Mouse (Mus musculus): ENCODE results near the gene Rpusd1. TPM values are rescaled to one million over a fixed set of nuclear protein-coding genes. Genes with fewer than 3 reads are reported as not detected.

Rpusd1 gene
- 13.0 TPM for polyA plus RNA-seq (2012; fragmentation: generic; extraction: Trizol)

GRCm38 (mm10) chr17:25727265-25728008, at the start of gene Rpusd1, which contains the start of gene Chtf18:
Gene Rpusd1, plus strand, starts transcription at chr17:25727670.
Gene Chtf18, minus strand, starts transcription at chr17:25727419.
- no peaks in the 10 kb centered on the region for H3K27me3 ChIP-seq (ENCODE audit: control insufficient read depth, insufficient read depth, insufficient read length)
- peaks cover 5% of the 10 kb centered on the region for H3K79me2 ChIP-seq (ENCODE audit: control insufficient read depth, insufficient read depth)
- H3ac ChIP-seq (ENCODE audit: control insufficient read depth, insufficient read length): peak within 1 kb of the TSS; percentile 4
- H3K36me3 ChIP-seq (ENCODE audit: control insufficient read depth, insufficient read depth): no peaks in the 10 kb centered on the region
- peak within 1 kb of the TSS; percentile 92 for H3K4me2 ChIP-seq (ENCODE audit: low read depth)
- TF ChIP-seq MYOD1 (IDR thresholded peaks at IDR 0.05; ENCODE audit: control insufficient read depth in 1 of 3, insufficient read length in 2 of 3, low read depth in 2 of 3) (no peak), SRF (IDR thresholded peaks at IDR 0.05; ENCODE audit: control insufficient read depth, insufficient read length, low read depth) (no peak), POLR2AphosphoS2 (IDR thresholded peaks at IDR 0.05; ENCODE audit: insufficient read length, low read depth) (peak; percentile 71), TCF12 (IDR thresholded peaks at IDR 0.05; ENCODE audit: insufficient read depth, poor library complexity, severe bottlenecking) (no peak), CEBPB (IDR thresholded peaks at IDR 0.05; ENCODE audit: insufficient read depth, poor library complexity, severe bottlenecking) (no peak), USF1 (IDR thresholded peaks at IDR 0.05; ENCODE audit: low read depth) (no peak), REST (IDR thresholded peaks at IDR 0.05; ENCODE audit: insufficient read depth, insufficient read length) (no peak), E2F4 (IDR thresholded peaks at IDR 0.05; ENCODE audit: insufficient read depth) (peak; percentile 93), TCF3 (IDR thresholded peaks at IDR 0.05; ENCODE audit: insufficient read length, low read depth) (no peak), MAX (IDR thresholded peaks at IDR 0.05; ENCODE audit: low read depth) (no peak), POLR2A (IDR thresholded peaks at IDR 0.05; ENCODE audit: insufficient read length, low read depth) (peak; percentile 84), MYOG (IDR thresholded peaks at IDR 0.05; ENCODE audit: control insufficient read depth in 1 of 3, insufficient read depth in 1 of 3, insufficient read length in 2 of 3, low read depth in 2 of 3) (no peak)
- H3K4me3 ChIP-seq: peak within 1 kb of the TSS; percentile 42

- Histone ChIP-seq H3ac (ENCODE audit: control insufficient read depth, insufficient read length) (no peak overlapping the region), H3K4me3 (no peak overlapping the region), H3K27me3 (ENCODE audit: control insufficient read depth, insufficient read depth, insufficient read length) (peaks cover 9% of the 10 kb centered on the region), H3K79me2 (ENCODE audit: control insufficient read depth, insufficient read depth) (no peaks in the 10 kb centered on the region), H3K4me2 (ENCODE audit: low read depth) (no peak overlapping the region), H3K36me3 (ENCODE audit: control insufficient read depth, insufficient read depth) (no peaks in the 10 kb centered on the region)
- TF ChIP-seq TCF3 (IDR thresholded peaks at IDR 0.05; ENCODE audit: insufficient read length, low read depth): no peak
- TF ChIP-seq SRF (IDR thresholded peaks at IDR 0.05; ENCODE audit: control insufficient read depth, insufficient read length, low read depth): no peak
- TF ChIP-seq USF1 (IDR thresholded peaks at IDR 0.05; ENCODE audit: low read depth): no peak
- no peak for TF ChIP-seq MYOD1 (IDR thresholded peaks at IDR 0.05; ENCODE audit: control insufficient read depth in 1 of 3, insufficient read length in 2 of 3, low read depth in 2 of 3)
- no peak for TF ChIP-seq POLR2A (IDR thresholded peaks at IDR 0.05; ENCODE audit: insufficient read length, low read depth)
- no peak for TF ChIP-seq REST (IDR thresholded peaks at IDR 0.05; ENCODE audit: insufficient read depth, insufficient read length)
- TF ChIP-seq MYOG (IDR thresholded peaks at IDR 0.05; ENCODE audit: control insufficient read depth in 1 of 3, insufficient read depth in 1 of 3, insufficient read length in 2 of 3, low read depth in 2 of 3): no peak
- no peak for TF ChIP-seq E2F4 (IDR thresholded peaks at IDR 0.05; ENCODE audit: insufficient read depth)
- TF ChIP-seq MAX (IDR thresholded peaks at IDR 0.05; ENCODE audit: low read depth): no peak
- no peak for TF ChIP-seq TCF12 (IDR thresholded peaks at IDR 0.05; ENCODE audit: insufficient read depth, poor library complexity, severe bottlenecking)
Measured at GRCm38 (mm10) chr17:25677969-25678368, 49.5 kb upstream of the Rpusd1 start.

DNA sequence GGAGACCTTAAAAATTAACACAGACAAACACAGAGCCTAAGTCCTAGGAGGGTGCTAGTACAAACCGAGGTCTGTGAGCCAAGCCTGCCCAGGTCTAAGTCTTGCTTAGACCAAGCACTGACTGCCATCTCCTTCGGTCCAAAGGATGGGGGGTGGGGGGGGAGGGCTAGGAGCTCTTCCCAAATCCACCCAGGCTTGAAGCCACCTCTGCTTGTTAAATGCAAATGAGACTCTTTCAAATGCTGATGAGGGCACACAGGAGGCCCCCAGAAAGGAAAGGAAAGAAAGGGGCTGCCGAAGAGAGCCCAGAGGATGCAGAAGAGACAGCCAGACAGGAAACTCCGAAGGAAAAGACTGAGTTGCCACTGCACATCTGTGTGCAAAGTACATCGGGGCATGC, 47.7 kb upstream of the Rpusd1 start:
- H3K4me3 ChIP-seq: no peak overlapping the region
- H3K79me2 ChIP-seq (ENCODE audit: control insufficient read depth, insufficient read depth): no peaks in the 10 kb centered on the region
- no peaks in the 10 kb centered on the region for H3K36me3 ChIP-seq (ENCODE audit: control insufficient read depth, insufficient read depth)
- no peak overlapping the region for H3K4me2 ChIP-seq (ENCODE audit: low read depth)
- TF ChIP-seq TCF12 (IDR thresholded peaks at IDR 0.05; ENCODE audit: insufficient read depth, poor library complexity, severe bottlenecking): no peak
- TF ChIP-seq REST (IDR thresholded peaks at IDR 0.05; ENCODE audit: insufficient read depth, insufficient read length): no peak
- no peak for TF ChIP-seq SRF (IDR thresholded peaks at IDR 0.05; ENCODE audit: control insufficient read depth, insufficient read length, low read depth)
- no peak for TF ChIP-seq MYOG (IDR thresholded peaks at IDR 0.05; ENCODE audit: control insufficient read depth in 1 of 3, insufficient read depth in 1 of 3, insufficient read length in 2 of 3, low read depth in 2 of 3)
- TF ChIP-seq MYOD1 (IDR thresholded peaks at IDR 0.05; ENCODE audit: control insufficient read depth in 1 of 3, insufficient read length in 2 of 3, low read depth in 2 of 3): no peak
- no peak for TF ChIP-seq E2F4 (IDR thresholded peaks at IDR 0.05; ENCODE audit: insufficient read depth)
- TF ChIP-seq POLR2AphosphoS2 (IDR thresholded peaks at IDR 0.05; ENCODE audit: insufficient read length, low read depth): no peak
- no peak for TF ChIP-seq USF1 (IDR thresholded peaks at IDR 0.05; ENCODE audit: low read depth)
- no peak for TF ChIP-seq CEBPB (IDR thresholded peaks at IDR 0.05; ENCODE audit: insufficient read depth, poor library complexity, severe bottlenecking)
- TF ChIP-seq TCF3 (IDR thresholded peaks at IDR 0.05; ENCODE audit: insufficient read length, low read depth): no peak
- TF ChIP-seq MAX (IDR thresholded peaks at IDR 0.05; ENCODE audit: low read depth): no peak
- TF ChIP-seq POLR2A (IDR thresholded peaks at IDR 0.05; ENCODE audit: insufficient read length, low read depth): no peak
- H3K27me3 ChIP-seq (ENCODE audit: control insufficient read depth, insufficient read depth, insufficient read length): peaks cover 23% of the 10 kb centered on the region
- H3ac ChIP-seq (ENCODE audit: control insufficient read depth, insufficient read length): no peak overlapping the region

- H3K79me2 ChIP-seq (ENCODE audit: control insufficient read depth, insufficient read depth): no peaks in the 10 kb centered on the region
- no peaks in the 10 kb centered on the region for H3K36me3 ChIP-seq (ENCODE audit: control insufficient read depth, insufficient read depth)
- H3ac ChIP-seq (ENCODE audit: control insufficient read depth, insufficient read length): no peak overlapping the region
- H3K4me2 ChIP-seq (ENCODE audit: low read depth): no peak overlapping the region
- H3K4me3 ChIP-seq: no peak overlapping the region
- TF ChIP-seq MYOG (IDR thresholded peaks at IDR 0.05; ENCODE audit: control insufficient read depth in 1 of 3, insufficient read depth in 1 of 3, insufficient read length in 2 of 3, low read depth in 2 of 3) (no peak), REST (IDR thresholded peaks at IDR 0.05; ENCODE audit: insufficient read depth, insufficient read length) (no peak)
- H3K27me3 ChIP-seq (ENCODE audit: control insufficient read depth, insufficient read depth, insufficient read length): peaks cover 33% of the 10 kb centered on the region
Measured at GRCm38 (mm10) chr17:25681636-25682035, 45.8 kb upstream of the Rpusd1 start.

All from myocyte (in vitro differentiated cells).